Mouse (Mus musculus) thymus, adult 2 months (tissue): Measurements from ENCODE around the gene Pex13. TPM values are rescaled to one million over a fixed set of nuclear protein-coding genes. Genes with fewer than 3 reads are reported as not detected.
"Not testable (repeated sequence)": the region's sequence is repeated elsewhere in the genome, so short reads cannot be mapped to it uniquely, and the experiment has no call there.

Experiments used
- DNase-seq: peaks from one replicate; pipeline ENCODE4 v3.0.0; 2021
- H3K27ac ChIP-seq: fragments of 200-500 bp; 2 replicates; pipeline ENCODE4 v1.5.1; 2012; ENCODE audit warnings: low read length, control low read depth; ENCODE audit not compliant: control insufficient read depth, insufficient read depth
- H3K27me3 ChIP-seq: fragments of 200-500 bp; 2 replicates; pipeline ENCODE4 v1.6.1; 2012; ENCODE audit warnings: mild to moderate bottlenecking, low read length, moderate library complexity, mixed read lengths; ENCODE audit not compliant: control insufficient read depth, insufficient read depth
- H3K36me3 ChIP-seq: fragments of 200-500 bp; 2 replicates; pipeline ENCODE4 v1.6.1; 2012; ENCODE audit warnings: mild to moderate bottlenecking, low read length, moderate library complexity; ENCODE audit not compliant: control insufficient read depth, insufficient read depth
- H3K4me1 ChIP-seq: fragments of 200-500 bp; replicated peaks from 2 replicates; pipeline ENCODE4 v1.6.1; 2012; ENCODE audit warnings: low read length; ENCODE audit not compliant: control insufficient read depth, insufficient read depth
- H3K4me3 ChIP-seq: fragments of 200-500 bp; 2 replicates; pipeline ENCODE4 v1.5.1; 2012; ENCODE audit warnings: mild to moderate bottlenecking, low read length, control low read depth, moderate library complexity; ENCODE audit not compliant: control insufficient read depth, insufficient read depth
- CTCF ChIP-seq: fragments of 200-500 bp; IDR thresholded peaks from 2 replicates; pipeline ENCODE4 v1.5.1; 2012; ENCODE audit warnings: mild to moderate bottlenecking, control low read depth, low read length, moderate library complexity, borderline replicate concordance; ENCODE audit not compliant: control insufficient read depth, poor library complexity, insufficient read depth; ENCODE audit errors: extremely low read depth
- POLR2A ChIP-seq: fragments of 200-500 bp; IDR thresholded peaks from 2 replicates; pipeline ENCODE4 v1.6.1; 2012; ENCODE audit warnings: mild to moderate bottlenecking, low read length, control low read depth, moderate library complexity; ENCODE audit not compliant: control insufficient read depth, poor library complexity, insufficient read depth; ENCODE audit errors: extremely low read depth
- WGBS: fragments of 180-500 bp; shearing (Covaris S2); methylation state at CpG from one replicate; pipeline ENCODE4 v1.1.7; 2018; 5-methylcytosine and 5-hydroxymethylcytosine counted together
- polyA plus RNA-seq: library from polyadenylated mRNA; depleted of rRNA; stranded (reverse); fragments of >200 nt; gene quantifications from 2 replicates; pipeline ENCODE4 v1.2.3, GENCODE M21; 2012; rRNA removed

Pex13 gene
- polyA plus RNA-seq, 1 experiment = 7.5 TPM

DNA sequence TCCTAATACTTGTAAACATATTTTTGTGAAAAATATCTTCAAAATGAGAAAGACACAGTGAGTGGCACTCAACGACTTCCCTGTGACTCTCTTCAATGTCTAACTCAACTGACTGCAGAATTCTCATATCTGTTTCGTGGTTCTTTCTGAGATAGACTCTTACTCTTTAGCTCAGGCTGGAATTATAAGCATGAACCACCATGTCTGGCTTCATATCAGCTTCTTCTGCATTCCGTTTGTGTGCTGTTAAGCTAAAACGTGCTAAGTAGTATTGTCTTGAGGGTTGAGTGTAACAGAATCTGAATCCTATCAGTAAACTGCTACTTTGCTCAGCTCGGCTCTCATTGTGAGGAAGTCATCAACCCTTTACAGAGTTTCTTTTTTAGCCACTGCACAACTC is 46.8 kb downstream of the Pex13 start:
- no peak for DNase-seq
- 94% methylated on average over 5 of the region's 5 CpGs for WGBS
- H3K27me3 ChIP-seq = no peaks in the 10 kb centered on the region
- H3K27ac ChIP-seq = no peak overlapping the region
- no peak overlapping the region for H3K4me3 ChIP-seq
- TF ChIP-seq CTCF (no peak), POLR2A (no peak)
- H3K4me1 ChIP-seq = no peaks in the 10 kb centered on the region
- H3K36me3 ChIP-seq = no peaks in the 10 kb centered on the region

GRCm38 (mm10) chr11:23614546-23614945 is 51.2 kb downstream of the Pex13 start:
- no peak for DNase-seq
- H3K36me3 ChIP-seq = no peaks in the 10 kb centered on the region
- H3K27me3 ChIP-seq = no peaks in the 10 kb centered on the region
- WGBS = 42% methylated on average over 5 of the region's 5 CpGs
- no peak overlapping the region for H3K27ac ChIP-seq
- TF ChIP-seq POLR2A = no peak
- TF ChIP-seq CTCF = no peak
- no peak overlapping the region for H3K4me3 ChIP-seq
- H3K4me1 ChIP-seq = no peaks in the 10 kb centered on the region

GRCm38 (mm10) chr11:23607291-23607690 is 58.5 kb downstream of the Pex13 start:
- H3K27ac ChIP-seq, H3K36me3 ChIP-seq: not testable (repeated sequence)

More at GRCm38 (mm10) chr11:23607291-23607690, 58.5 kb downstream of the Pex13 start:
- not testable (repeated sequence) for H3K4me1 ChIP-seq, H3K27me3 ChIP-seq, DNase-seq, H3K4me3 ChIP-seq
- 95% methylated on average over 6 of the region's 6 CpGs for WGBS

Other genes starting within 250 kb of the Pex13 start
- 9.0 and 9.6 TPM in 2 replicates for gene Ahsa2, start 167.9 kb downstream of the Pex13 start, polyA plus RNA-seq
- gene 1700093K21Rik, start 144.8 kb downstream of the Pex13 start, polyA plus RNA-seq = 0.33 TPM in 1 of 2 replicates, not detected in the other
- 2.3 and 3.4 TPM in 2 replicates for gene 0610010F05Rik, start 32.3 kb downstream of the Pex13 start, polyA plus RNA-seq
- 4.8 and 5.0 TPM in 2 replicates for gene Pus10, start 285 bp downstream of the Pex13 start, polyA plus RNA-seq
- 9.0 and 9.3 TPM in 2 replicates for gene Rel, start 105.0 kb upstream of the Pex13 start, polyA plus RNA-seq
- gene Papolg, start 229.3 kb upstream of the Pex13 start, polyA plus RNA-seq = 10.4 and 11.9 TPM in 2 replicates